Mouse (Mus musculus) forebrain, embryonic 10.5 days (tissue): Measurements from ENCODE around the gene Arhgap10. TPM values are rescaled to one million over a fixed set of nuclear protein-coding genes. Genes with fewer than 3 reads are reported as not detected.

Experiments
- DNase-seq: peaks from one replicate; pipeline ENCODE4 v3.0.0-alpha.2; 2017; ENCODE audit warnings: low spot score; ENCODE audit errors: extremely low spot score
- H3K27ac ChIP-seq: fragments of 300-500 bp; sonication (generic); 2 replicates; pipeline ENCODE4 v1.5.1; 2016; ENCODE audit warnings: mild to moderate bottlenecking
- H3K27me3 ChIP-seq: fragments of 300-500 bp; sonication (generic); 2 replicates; pipeline ENCODE4 v1.6.1; 2016; ENCODE audit warnings: mild to moderate bottlenecking; ENCODE audit not compliant: poor library complexity, severe bottlenecking
- H3K36me3 ChIP-seq: fragments of 300-500 bp; sonication (generic); replicated peaks from 2 replicates; pipeline ENCODE4 v1.6.1; 2016; ENCODE audit warnings: mild to moderate bottlenecking, moderate library complexity
- H3K4me1 ChIP-seq: fragments of 300-500 bp; sonication (generic); 2 replicates; pipeline ENCODE4 v1.6.1; 2016
- H3K4me3 ChIP-seq: fragments of 300-500 bp; sonication (generic); 2 replicates; pipeline ENCODE4 v1.5.1; 2016; ENCODE audit warnings: mild to moderate bottlenecking, moderate library complexity
- H3K9me3 ChIP-seq: fragments of 300-500 bp; sonication (generic); 2 replicates; pipeline ENCODE4 v1.6.1; 2016; ENCODE audit warnings: mild to moderate bottlenecking, moderate library complexity
- WGBS: fragments of 180-500 bp; shearing (Covaris S2); methylation state at CpG from one replicate; pipeline ENCODE4 v1.1.7; 2016; 5-methylcytosine and 5-hydroxymethylcytosine counted together
- polyA plus RNA-seq: library from polyadenylated mRNA; unstranded; fragments of >200 nt; fragmentation: Nextera tagmentation; extraction: Ambion mirVana; gene quantifications from 2 replicates; pipeline ENCODE4 v1.2.1, GENCODE M21; 2016

Arhgap10 gene
- polyA plus RNA-seq, 1 experiment from 2014 or later = 21.0 TPM

GRCm38 (mm10) chr8:77442452-77442851, 75.3 kb downstream of the Arhgap10 start:
- 90% methylated on average over 7 of the region's 7 CpGs for WGBS
- Histone ChIP-seq H3K36me3 (no peaks in the 10 kb centered on the region; the same call in 1 of the 2 replicates), H3K4me1 (peaks cover 26% of the 10 kb centered on the region), H3K27me3 (no peaks in the 10 kb centered on the region), H3K9me3 (peaks cover 2% of the 10 kb centered on the region; the same call in 1 of the 2 replicates), H3K4me3 (no peak overlapping the region), H3K27ac (no peak overlapping the region)
- no peak for DNase-seq

- 82% methylated on average over 9 of the region's 9 CpGs for WGBS
- Histone ChIP-seq H3K9me3 (no peaks in the 10 kb centered on the region), H3K27me3 (no peaks in the 10 kb centered on the region), H3K27ac (no peak overlapping the region), H3K4me3 (no peak overlapping the region), H3K4me1 (peaks cover 36% of the 10 kb centered on the region), H3K36me3 (no peaks in the 10 kb centered on the region)
- no peak for DNase-seq
Observed at GRCm38 (mm10) chr8:77440913-77441312, 76.8 kb downstream of the Arhgap10 start.

DNA sequence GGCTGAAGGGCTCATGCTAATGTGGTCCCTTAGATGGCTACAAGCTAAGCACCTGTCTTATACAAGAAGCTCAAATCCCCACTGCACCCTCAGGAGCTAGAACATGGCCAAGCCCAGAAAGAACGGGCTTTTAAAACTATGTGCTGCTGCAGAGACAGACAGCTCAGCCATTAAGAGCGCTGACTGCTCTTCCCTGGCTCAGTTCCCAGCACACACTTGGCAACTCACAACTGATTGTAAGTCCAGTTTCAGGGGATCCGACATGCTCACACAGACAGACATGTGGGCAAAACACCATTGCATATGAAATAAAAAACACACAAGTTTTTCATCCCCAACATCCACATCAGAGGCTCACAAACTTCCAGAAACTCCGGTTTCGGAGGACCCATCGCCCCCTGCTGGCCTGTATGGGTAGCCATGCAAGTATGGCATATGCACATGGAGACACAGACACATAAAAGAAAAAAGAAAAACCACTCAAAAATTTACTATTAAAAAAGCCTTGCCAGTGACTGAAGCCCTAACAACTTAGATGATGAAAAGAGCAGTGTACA, 77.4 kb downstream of the Arhgap10 start:
- Histone ChIP-seq H3K27ac (no peak overlapping the region), H3K27me3 (no peaks in the 10 kb centered on the region), H3K4me3 (no peak overlapping the region), H3K36me3 (no peaks in the 10 kb centered on the region), H3K4me1 (peaks cover 36% of the 10 kb centered on the region), H3K9me3 (no peaks in the 10 kb centered on the region)
- 87% methylated on average over 6 of the region's 6 CpGs for WGBS
- no peak for DNase-seq

- DNase-seq = no peak
- H3K27ac ChIP-seq = no peak overlapping the region
- H3K4me3 ChIP-seq = no peak overlapping the region
- H3K4me1 ChIP-seq = peaks cover 39% of the 10 kb centered on the region
- 95% methylated on average over 2 of the region's 2 CpGs for WGBS
- no peaks in the 10 kb centered on the region for H3K36me3 ChIP-seq
- no peaks in the 10 kb centered on the region for H3K27me3 ChIP-seq
- H3K9me3 ChIP-seq = no peaks in the 10 kb centered on the region
Observed at GRCm38 (mm10) chr8:77439670-77440069, 78.1 kb downstream of the Arhgap10 start.

GRCm38 (mm10) chr8:77437807-77438493, 79.8 kb downstream of the Arhgap10 start:
- Histone ChIP-seq H3K27ac (no peak overlapping the region), H3K9me3 (no peaks in the 10 kb centered on the region), H3K4me3 (no peak overlapping the region), H3K36me3 (no peaks in the 10 kb centered on the region), H3K27me3 (no peaks in the 10 kb centered on the region), H3K4me1 (peaks cover 53% of the 10 kb centered on the region)
- WGBS = 84% methylated on average over 9 of the region's 9 CpGs
- no peak for DNase-seq

DNA sequence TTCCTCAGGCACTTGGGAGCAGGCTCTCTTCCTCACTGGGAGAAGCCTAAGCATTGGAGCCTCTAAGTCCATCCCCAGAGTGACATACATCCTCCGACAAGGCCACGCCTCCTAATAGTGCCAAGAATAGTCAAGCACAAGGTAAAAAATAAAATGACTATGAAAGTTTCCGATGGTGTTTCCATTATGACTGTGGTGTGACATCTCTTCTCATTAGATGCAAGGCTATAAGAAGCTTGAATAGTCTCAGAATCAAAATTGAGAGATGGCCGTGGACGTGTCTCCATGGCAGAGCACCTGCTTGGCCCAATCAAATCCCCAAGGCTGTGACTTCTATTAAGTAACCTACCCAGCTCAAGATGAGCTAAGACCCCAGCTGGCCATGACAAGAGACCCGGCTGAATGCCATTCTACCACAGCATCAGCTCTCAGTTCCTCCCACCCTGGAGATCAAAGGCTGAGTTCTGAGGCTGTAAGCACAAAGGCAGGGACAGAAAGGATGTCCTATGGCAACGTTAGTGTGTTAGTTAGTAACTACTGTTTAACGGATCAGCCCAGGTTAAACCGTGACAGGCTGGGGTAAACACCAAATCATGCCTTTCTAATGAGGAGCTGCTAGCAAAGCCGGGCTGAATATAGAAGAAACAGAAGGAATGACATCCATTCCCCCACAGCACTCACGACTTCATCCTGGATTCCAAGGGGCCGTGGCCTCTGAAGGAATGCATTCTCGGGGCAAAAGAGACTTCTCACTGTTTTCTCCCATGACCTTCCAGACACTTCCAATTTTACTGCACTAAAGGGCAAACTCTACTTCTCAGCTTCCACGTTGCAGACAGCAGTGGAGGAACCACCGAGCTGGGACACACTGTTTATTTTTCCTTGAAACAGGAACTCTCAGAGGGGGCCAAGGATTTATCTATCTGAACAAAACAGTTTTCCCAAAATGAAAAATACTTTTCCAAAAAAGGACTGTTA, 81.5 kb downstream of the Arhgap10 start:
- Histone ChIP-seq H3K36me3 (no peaks in the 10 kb centered on the region), H3K4me1 (peaks cover 55% of the 10 kb centered on the region), H3K27me3 (no peaks in the 10 kb centered on the region), H3K4me3 (no peak overlapping the region), H3K9me3 (no peaks in the 10 kb centered on the region), H3K27ac (no peak overlapping the region; the same call in 1 of the 2 replicates)
- no peak for DNase-seq
- WGBS = 38% methylated on average over 15 of the region's 15 CpGs

GRCm38 (mm10) chr8:77433221-77433620, 84.5 kb downstream of the Arhgap10 start:
- Histone ChIP-seq H3K4me1 (peaks cover 52% of the 10 kb centered on the region), H3K36me3 (no peaks in the 10 kb centered on the region), H3K27ac (peak overlapping the region; percentile 2; the same call in 1 of the 2 replicates), H3K27me3 (no peaks in the 10 kb centered on the region), H3K9me3 (no peaks in the 10 kb centered on the region), H3K4me3 (no peak overlapping the region)
- WGBS = 43% methylated on average over 4 of the region's 4 CpGs
- DNase-seq = no peak

GRCm38 (mm10) chr8:77432726-77433125, 85.0 kb downstream of the Arhgap10 start:
- DNase-seq = no peak

DNA sequence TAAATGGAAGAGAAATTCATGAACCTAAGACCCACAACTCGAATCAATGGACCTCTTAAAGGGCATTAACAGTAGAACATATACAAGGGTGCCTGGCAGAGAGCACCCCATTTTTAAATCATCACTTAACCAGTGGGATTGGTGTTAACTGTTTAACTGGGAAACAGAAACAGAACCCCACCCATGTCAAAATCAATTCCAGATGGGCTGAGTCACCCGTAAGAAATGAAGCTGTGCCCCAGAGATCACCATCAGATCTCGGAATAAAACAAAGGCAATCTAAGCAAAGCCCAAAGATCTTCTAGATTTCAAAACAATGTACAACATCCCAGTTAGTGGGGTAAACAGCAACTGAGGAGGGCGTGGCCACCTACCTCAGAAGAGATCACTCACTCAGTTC, 89.3 kb downstream of the Arhgap10 start:
- DNase-seq = no peak
- Histone ChIP-seq H3K4me1 (peaks cover 13% of the 10 kb centered on the region), H3K27me3 (no peaks in the 10 kb centered on the region), H3K36me3 (peaks cover 8% of the 10 kb centered on the region; the same call in 1 of the 2 replicates), H3K27ac (no peak overlapping the region), H3K4me3 (no peak overlapping the region), H3K9me3 (no peaks in the 10 kb centered on the region)
- WGBS = 73% methylated on average over 4 of the region's 4 CpGs

More at GRCm38 (mm10) chr8:77432726-77433125, 85.0 kb downstream of the Arhgap10 start:
- Histone ChIP-seq H3K27ac (no peak overlapping the region; the same call in 1 of the 2 replicates), H3K4me3 (no peak overlapping the region), H3K36me3 (no peaks in the 10 kb centered on the region), H3K27me3 (no peaks in the 10 kb centered on the region), H3K9me3 (no peaks in the 10 kb centered on the region), H3K4me1 (peaks cover 47% of the 10 kb centered on the region)
- WGBS = 71% methylated on average over 10 of the region's 10 CpGs

DNA sequence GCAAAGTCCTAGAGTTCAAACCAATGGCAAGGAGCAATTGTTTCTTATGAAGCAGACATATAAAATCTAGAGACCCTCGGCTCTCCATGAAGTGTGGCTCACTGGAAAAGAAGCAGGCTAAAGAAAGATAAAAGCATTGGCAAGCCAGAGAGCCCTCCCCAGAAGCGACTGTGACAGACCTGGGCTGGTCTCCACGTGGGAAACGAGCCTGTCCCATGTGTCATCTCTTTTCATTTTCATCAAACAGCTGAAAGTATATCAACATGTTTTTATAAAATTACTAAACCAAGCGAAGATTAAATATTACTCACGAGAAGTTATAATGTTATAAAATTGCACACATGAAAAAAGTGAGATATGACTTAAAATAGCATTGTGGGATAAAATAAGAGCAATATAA, 89.7 kb downstream of the Arhgap10 start:
- Histone ChIP-seq H3K27me3 (no peaks in the 10 kb centered on the region), H3K27ac (no peak overlapping the region), H3K4me1 (peaks cover 9% of the 10 kb centered on the region), H3K36me3 (peaks cover 8% of the 10 kb centered on the region; the same call in 1 of the 2 replicates), H3K9me3 (no peaks in the 10 kb centered on the region), H3K4me3 (no peak overlapping the region)
- no peak for DNase-seq
- 87% methylated on average over 6 of the region's 6 CpGs for WGBS

DNA sequence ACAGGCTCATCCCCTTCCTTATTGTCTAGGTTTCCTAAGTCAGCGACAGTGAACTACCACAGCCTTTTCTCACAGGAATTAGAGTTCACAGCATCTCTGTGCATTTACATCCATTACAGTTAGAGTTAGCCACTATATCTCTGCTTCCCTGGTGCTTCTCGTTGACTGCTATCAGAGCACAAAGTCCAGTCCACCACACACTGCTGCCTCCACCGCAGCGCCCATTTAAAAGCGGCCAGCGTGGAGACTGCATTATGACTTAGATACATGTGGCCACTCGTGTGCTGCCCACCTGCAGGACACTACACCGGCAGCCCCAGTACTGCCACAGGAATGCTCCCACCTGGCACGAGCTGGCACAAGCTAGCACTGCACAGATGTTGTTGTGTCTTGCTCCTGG, 90.3 kb downstream of the Arhgap10 start:
- peaks cover 10% of the 10 kb centered on the region; the same call in 1 of the 2 replicates for H3K36me3 ChIP-seq
- H3K27me3 ChIP-seq = no peaks in the 10 kb centered on the region
- DNase-seq = no peak
- no peak overlapping the region for H3K4me3 ChIP-seq
- no peaks in the 10 kb centered on the region for H3K9me3 ChIP-seq
- H3K27ac ChIP-seq = no peak overlapping the region
- peaks cover 3% of the 10 kb centered on the region for H3K4me1 ChIP-seq
- 92% methylated on average over 9 of the region's 9 CpGs for WGBS

DNA sequence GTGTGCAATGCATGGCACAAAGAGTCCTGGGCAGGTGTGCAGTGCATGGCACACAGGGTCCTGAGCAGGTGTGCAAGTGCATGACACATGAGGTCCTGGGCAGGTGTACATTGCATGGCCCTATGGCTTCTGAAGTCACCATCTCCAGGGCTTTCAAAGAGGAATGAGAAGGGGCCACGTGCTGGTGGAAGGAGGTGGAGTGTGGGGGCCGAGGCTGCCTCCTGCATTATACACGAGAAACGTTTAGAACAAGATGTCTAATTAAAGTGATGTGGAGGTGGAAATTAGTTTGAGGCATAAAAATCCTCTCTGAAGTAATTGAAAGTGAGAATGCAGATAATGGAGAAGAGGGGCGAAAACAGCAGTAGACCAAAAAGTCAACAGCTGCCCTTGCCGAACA, 93.9 kb downstream of the Arhgap10 start:
- DNase-seq = no peak
- Histone ChIP-seq H3K9me3 (no peaks in the 10 kb centered on the region), H3K4me1 (no peaks in the 10 kb centered on the region), H3K27me3 (no peaks in the 10 kb centered on the region), H3K27ac (no peak overlapping the region), H3K36me3 (peaks cover 14% of the 10 kb centered on the region; the same call in 1 of the 2 replicates), H3K4me3 (no peak overlapping the region)
- 88% methylated on average over 5 of the region's 6 CpGs for WGBS
